Mouse (Mus musculus) cerebellum, postnatal 4 days (tissue): ENCODE measurements around the gene Stk32c.

ENCODE experiments used
- DNase-seq, 2 experiments: peaks; one replicate each; pipeline ENCODE4 v3.0.0; 2022; ENCODE audit warnings: low spot score in 2 of 2, mixed read lengths in 1 of 2

Stk32c gene

DNA sequence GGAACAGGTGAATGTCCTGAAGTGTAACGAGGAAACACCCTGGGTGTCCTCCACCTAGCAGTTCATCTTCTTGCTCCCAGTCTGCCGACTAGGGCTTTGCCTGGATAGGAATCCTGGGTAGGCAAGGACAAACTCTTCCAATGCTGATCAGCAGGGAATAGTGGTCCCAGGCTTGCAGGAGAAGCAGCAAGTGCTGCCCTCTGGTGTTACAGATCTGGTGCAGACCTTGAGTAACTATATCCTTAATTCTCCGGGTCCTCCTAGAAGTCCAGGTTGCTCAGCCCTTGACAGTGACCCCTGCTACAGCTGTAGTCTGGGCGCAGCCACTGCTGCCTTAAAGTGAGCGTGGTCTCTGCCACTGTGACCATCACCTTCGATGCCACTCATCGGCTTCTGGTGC lies 13.0 kb downstream of the Stk32c start:
- DNase-seq: peak in 1 of 2 experiments; percentile 66

DNA sequence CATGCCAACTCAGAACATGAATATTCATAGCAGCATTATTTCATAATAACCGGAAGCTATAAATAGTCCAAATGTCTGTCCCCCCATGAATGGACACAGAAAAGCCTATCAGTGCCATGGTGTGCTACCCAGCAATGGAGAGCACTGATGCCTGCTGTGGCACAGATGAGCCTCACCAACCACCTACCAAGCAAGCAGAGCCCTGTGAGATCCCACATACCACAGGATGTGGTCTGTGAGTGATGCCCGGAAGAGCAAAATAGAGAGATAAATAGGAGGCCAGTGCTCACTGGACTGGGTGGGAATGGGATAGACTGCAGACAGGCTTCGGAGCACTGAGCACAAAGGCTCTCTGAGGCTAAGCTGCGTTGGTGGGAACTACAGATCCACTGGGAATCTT lies 16.1 kb downstream of the Stk32c start:
- no peak for DNase-seq

GRCm38 (mm10) chr7:139191619-139192018 lies 21.5 kb downstream of the Stk32c start:
- DNase-seq: peak in 1 of 2 experiments; percentile 4

DNA sequence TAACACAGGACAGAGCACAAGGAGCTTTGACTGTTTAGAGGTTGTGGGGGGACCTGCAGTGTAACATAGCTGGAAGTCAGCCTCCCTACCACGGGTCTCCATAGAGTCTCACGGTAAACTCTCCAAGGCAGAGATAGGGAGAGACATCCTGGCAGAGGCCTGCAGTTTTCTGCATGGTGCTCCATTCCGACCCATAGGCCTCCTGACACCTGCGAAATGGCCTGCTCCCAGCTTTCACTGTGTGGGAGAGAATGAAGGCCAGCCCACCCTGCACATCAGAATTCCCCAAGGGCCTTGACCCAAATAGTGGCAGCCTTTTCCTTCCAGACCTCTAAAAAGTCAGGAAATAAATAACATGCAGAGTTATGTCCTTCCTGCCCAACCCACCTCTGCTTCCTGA lies 22.5 kb downstream of the Stk32c start:
- peak in 1 of 2 experiments; percentile 17 for DNase-seq

- DNase-seq: peak in 1 of 2 experiments; percentile 18
Observed at GRCm38 (mm10) chr7:139188634-139189207, 24.4 kb downstream of the Stk32c start.

DNA sequence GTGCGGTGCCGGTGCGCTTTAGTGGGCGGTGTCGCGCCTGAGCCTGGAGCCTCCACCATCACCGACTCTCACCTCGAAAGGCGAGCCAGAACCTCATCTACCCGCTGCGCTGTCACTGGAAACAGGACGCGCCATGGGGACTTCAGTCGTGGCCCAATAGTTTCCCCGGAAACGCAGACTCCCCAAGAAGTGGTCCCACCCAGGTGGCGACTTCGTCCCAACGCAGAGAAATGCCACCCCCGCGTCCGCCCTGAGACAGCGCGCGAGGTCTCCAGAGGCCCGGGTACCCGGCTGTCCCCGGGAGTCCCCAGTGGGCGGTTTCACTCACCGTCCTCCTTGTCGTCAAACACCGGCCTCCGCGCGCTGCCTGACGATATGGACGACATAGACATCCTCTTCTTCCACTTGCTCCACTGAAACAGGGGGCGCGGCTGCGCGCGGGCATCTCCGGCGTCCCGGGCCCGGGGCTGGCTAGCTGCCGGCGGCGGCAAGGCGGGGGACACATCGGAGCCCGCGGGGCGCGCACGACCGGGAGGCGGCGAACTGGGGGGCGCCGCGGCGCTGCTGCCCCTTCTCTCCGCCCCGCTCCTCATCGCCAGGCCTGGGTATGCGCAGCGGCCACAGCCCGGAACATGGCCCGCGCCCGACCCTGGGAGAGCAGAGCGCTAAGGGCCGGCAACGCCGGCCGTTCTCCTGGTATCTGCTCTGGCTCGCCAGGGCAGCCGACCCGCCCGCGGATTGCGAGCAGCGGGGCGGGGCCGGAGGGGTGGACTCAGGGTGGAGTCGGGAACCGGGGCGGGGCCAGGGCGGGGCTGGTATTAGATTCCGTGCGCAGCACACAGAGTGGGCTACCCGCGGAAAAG lies 25.1 kb downstream of the Stk32c start:
- peak; percentile 44 to 68 for DNase-seq

DNA sequence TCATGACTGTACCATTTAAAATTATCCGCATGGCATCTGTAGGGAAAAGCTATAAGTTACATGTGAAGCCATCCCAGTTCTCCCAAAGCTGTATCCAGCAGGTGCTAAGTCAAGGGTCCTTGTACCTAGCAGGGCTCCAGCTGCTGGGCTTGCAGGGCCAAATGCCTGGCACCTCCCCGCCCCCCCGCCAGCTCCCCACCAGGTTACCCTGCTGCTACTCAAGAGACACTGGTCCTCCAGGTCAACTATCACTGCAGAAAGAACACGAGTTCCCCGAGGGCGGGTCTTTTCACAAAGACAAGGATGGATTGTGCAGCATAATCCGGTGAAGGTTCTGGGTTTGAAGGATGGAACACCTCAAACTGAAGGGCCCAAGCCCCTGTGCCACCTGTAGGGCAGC lies 25.8 kb downstream of the Stk32c start:
- no peak for DNase-seq

GRCm38 (mm10) chr7:139186436-139186835 lies 26.7 kb downstream of the Stk32c start:
- DNase-seq: peak in 1 of 2 experiments; percentile 11

DNA sequence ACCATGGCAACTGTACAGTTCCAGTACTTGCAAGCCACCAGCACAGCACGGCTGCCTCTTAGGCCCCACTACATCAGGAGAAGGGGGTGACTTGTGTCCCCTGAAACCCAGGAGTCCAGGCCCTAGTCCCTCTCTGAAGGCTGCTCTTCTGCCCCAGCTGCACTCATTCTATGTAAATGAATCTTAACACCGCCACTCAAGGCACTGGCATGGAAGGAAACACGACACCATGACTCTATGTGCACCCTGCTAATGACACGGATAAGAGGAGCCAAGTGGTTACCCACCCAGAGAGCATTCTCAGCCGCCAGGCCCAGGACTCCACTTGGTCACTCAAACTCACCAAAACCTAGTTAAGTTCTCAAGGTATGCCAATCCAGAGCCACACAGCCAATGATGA lies 27.1 kb downstream of the Stk32c start:
- DNase-seq: peak in 1 of 2 experiments; percentile 4

DNA sequence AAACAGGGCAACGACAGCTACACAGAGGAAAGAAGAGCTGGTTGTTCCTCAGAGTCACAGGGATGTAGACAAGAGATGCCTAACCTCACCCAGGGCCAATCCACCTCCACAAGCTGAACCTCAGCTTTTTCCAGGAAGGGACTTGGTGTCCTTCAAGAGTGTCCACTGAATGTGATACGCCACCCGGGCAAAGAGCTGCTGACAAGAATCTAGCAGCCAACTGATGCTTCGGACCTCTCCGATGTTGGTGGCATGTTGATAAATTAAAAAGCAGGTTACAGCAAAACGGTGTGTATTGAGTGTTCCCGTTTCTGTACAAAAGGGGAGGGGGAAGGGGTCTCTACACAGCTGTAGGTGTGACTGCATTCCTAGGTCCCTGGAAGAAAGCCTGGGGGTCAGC lies 28.3 kb downstream of the Stk32c start:
- no peak for DNase-seq

DNA sequence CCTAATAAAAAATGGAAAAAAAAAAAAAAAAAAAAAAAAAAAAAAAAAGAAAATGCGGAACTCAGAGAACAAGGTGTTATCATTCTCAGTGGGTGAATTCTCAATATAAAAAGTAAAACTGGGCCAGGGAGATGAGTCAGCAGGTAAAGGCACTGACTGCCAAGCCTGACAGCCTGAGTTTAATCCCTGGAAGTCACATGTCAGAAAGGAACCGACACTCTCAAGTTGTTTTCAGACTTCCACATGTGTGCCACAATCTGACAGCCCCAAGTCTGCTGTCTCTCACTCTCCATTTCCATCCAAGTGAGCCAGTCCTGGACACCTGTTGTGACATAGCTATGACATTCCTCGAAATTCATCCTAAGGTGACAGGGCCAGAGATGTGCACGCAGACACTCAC lies 28.7 kb downstream of the Stk32c start:
- no peak for DNase-seq

GRCm38 (mm10) chr7:139180058-139180457 lies 33.0 kb downstream of the Stk32c start:
- DNase-seq: peak in 1 of 2 experiments; percentile 12

DNA sequence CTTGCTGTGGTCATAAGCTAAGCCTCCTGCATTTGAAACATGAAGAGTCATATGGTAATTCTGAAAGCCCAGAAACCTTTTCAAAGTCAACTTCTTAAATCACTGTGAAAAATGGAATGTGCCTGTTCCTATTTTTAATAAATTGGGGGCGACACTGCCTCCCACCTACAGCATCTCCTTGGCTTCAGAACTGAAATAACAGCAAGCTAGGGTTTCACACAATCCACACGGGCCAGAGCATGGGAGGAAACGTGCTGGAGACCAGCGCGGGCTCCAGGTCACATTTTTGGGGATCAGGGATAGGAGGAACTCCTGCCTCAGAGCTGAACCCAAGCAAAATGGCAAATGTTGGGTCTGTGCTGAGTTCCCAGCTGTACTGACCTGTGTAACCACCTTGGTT lies 33.8 kb downstream of the Stk32c start:
- DNase-seq: no peak

- DNase-seq: no peak
Observed at GRCm38 (mm10) chr7:139169143-139169542, 44.0 kb downstream of the Stk32c start.

DNA sequence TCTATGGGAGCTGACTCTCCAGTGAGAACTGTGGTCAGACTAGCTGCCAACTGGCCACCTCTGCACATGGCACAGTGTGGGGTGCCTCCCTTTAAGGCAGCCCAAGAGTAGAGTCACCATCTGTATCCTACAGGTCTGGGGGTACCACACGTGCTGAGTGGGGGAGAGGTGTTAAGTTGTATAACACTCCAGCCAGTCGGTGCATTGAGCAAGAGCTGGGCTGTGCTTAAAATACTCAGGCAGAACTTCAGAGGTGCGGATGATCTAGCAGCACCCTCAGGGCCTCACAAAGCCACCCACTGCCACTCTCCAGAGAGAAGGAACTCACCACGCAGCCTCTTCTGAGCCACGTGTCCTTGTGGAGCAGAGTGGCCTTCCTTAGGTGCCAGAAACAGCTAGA lies 48.7 kb downstream of the Stk32c start:
- no peak for DNase-seq

DNA sequence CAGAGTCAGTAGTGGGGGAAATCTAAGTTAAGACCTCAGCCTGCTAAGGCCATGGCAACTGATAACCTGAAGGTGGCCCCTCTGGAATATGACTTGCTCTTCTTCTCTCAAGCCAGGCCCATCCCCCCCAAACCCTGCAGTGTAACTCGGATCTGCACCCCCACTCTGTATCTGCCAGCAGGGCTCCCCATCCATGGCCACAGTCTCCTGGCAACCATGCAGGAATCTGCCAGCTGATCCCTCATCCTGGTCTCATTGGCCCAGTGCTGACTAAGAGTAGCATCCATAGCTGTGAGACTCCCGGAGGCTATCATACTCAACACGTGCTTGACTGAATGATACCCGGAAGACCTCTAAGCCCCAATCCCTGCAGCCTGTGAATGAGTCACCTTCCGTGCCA lies 54.2 kb downstream of the Stk32c start:
- no peak for DNase-seq

GRCm38 (mm10) chr7:139158549-139158948 lies 54.6 kb downstream of the Stk32c start:
- no peak for DNase-seq

DNA sequence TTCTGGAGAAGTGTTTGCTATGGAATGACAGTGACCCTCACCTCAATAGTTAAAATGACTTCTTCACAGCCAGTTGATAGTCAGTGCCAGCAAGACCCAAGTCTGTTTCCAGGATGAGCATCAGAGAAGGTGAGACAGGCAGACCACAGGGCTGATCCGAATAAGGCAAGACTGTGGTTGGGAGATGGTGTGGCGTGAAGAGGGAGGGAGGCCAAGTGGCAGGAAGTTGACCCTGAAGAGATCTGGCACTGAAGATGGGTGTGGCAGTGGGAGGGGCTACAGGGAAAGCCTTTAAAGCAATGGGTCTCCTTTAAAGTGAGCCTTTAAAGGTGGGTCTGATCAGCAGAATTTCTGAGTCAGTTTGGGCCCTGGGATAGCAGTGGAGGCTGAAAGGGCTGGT lies 55.6 kb downstream of the Stk32c start:
- no peak for DNase-seq

- DNase-seq: no peak
Observed at GRCm38 (mm10) chr7:139156341-139157058, 56.6 kb downstream of the Stk32c start.

DNA sequence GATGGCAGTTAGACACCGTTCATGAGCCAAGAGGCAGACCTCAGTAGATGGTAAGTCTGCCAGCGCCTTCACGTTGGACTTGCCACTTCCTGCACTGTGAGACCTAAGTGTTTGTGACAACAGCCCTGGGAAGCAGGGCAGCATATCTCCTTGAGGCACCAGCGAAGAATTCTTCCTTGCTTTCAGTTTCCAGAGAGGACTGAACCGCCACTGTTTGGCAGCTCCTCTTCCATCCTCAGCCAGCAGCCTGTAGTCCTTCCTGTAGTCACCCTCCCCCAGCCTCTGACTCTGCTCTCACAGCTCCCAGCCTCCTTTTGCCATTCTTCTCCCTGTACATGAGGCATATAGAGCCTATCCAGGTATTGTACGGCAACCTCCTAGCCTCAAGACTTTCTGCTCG lies 60.2 kb downstream of the Stk32c start:
- DNase-seq: no peak

GRCm38 (mm10) chr7:139151116-139151515 lies 62.0 kb downstream of the Stk32c start:
- no peak for DNase-seq

DNA sequence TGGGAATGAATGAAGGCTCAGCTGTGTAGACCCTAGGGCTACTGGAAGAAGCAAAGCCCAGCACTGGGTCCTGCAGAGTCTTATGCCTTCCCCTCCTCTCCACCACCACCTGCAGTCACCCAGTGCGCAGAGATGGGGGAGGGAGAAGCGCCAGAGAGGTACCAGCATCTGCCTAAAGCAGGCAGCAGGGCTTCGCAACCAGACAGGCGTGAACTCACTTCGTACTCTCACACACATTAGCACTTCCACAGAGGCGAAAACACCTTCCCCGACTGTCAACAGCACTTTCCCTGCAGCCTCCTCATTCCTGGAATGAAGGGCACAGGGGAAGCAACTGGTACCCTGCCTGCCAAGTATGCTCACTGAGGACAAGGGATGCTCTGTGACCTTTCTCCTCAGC lies 63.7 kb downstream of the Stk32c start:
- no peak for DNase-seq

DNA sequence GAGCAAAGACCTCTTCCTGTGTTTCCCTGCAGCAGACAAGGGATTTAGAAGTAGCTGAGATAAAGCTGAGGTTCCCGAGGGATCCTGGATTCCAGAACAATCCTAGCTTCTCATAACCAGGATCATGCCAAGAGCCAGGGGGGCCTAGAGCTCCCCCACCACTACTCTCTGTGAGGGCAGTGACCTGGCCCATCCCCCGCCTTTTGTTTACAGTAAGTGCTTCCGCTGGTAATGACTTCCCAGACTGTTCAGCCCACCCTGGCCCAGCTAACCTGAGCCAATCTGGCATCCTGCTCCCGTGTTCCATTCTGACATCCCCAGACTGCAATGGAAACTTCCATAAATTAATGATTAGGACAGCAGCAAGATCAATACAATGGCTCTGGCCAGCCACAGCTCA lies 65.7 kb downstream of the Stk32c start:
- no peak for DNase-seq
